Mouse (Mus musculus) lung, adult 2 months (tissue): ENCODE measurements around the gene Gm960. TPM values are rescaled to one million over a fixed set of nuclear protein-coding genes. Genes with fewer than 3 reads are reported as not detected.
A peak's percentile ranks its signal among the peaks of the same experiment; 100 is the strongest.

Source experiments
- DNase-seq: peaks from one replicate; pipeline ENCODE4 v3.0.0; 2022
- H3K4me1 ChIP-seq: fragments of 200-500 bp; 2 replicates; pipeline ENCODE4 v1.6.1; 2011; ENCODE audit warnings: low read length; ENCODE audit not compliant: control insufficient read depth, insufficient read depth
- H3K4me3 ChIP-seq: fragments of 200-500 bp; replicated peaks from 2 replicates; pipeline ENCODE3; 2011; ENCODE audit warnings: low read depth, mild to moderate bottlenecking, control low read depth, low read length; ENCODE audit errors: extremely low read depth
- CTCF ChIP-seq: fragments of 200-500 bp; IDR thresholded peaks from 2 replicates; pipeline ENCODE4 v1.5.1; 2011; ENCODE audit warnings: mild to moderate bottlenecking, low read length, control low read depth; ENCODE audit not compliant: insufficient read depth
- POLR2A ChIP-seq: fragments of 200-500 bp; IDR thresholded peaks from 2 replicates; pipeline ENCODE4 v1.6.1; 2011; ENCODE audit warnings: low read depth, mild to moderate bottlenecking, control low read depth, low read length, borderline replicate concordance; ENCODE audit errors: extremely low read depth
- WGBS: fragments of 180-500 bp; shearing (Covaris S2); methylation state at CpG from one replicate; pipeline ENCODE4 v1.1.7; 2018; 5-methylcytosine and 5-hydroxymethylcytosine counted together
- polyA plus RNA-seq: library from polyadenylated mRNA; depleted of rRNA; stranded (reverse); fragments of >200 nt; gene quantifications from 2 replicates; pipeline ENCODE4 v1.2.3, GENCODE M21; 2012

The Gm960 gene
- polyA plus RNA-seq, 1 experiment, result 0.65 TPM

- no peak for DNase-seq
- WGBS, result 35% methylated on average over 4 of the region's 4 CpGs
- Histone ChIP-seq H3K4me1 (no peaks in the 10 kb centered on the region), H3K4me3 (no peak overlapping the region)
- TF ChIP-seq POLR2A, result no peak
- TF ChIP-seq CTCF, result no peak
Measured at GRCm38 (mm10) chr19:4616546-4616945, 81.9 kb downstream of the Gm960 start.

DNA sequence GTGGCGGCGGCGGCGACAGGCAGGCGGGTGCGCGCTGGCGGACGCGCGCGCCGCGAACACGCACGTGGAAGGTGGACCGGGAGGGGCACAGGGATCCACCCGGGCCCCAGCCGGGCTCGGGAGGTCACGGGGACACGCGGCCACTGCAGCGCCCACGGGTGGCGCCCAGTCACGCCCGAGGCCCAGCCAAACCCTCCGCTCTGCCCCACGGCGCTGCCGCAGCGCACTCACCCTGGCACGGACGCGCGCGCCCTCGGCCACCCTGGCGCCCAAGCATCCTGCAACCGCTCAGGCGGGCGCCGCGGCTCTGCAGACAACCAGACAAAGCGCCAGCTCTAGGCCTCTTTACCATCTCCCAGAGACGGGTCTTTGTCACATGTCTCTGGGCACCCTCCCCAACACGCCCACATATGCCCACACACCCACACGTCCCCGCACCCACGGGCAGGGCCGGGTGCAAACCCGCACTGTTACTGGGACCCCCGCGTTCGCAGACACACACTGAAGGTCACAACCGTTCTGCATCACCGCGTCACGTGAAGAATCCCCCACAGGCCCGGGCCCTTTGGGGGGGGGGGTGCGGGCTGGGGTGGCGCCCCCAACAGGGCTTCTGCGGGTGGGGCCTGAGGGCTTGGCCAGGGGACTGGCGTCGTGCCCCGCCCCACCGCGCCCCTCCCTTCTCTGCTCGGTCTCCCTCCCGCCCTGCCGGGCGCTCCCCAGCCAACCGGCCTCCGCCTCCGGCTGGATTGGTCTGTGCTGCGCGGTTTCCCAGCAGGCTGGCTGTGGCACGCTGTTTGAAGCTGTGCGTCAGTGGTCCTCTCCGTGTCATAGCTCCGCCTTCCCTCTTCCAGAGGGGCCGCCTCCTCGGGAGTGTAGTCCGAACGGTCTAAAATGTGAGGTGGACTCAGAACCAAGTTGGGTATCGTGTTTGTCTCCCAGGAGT lies 83.0 kb downstream of the Gm960 start, which contains the start of gene Lrfn4:
Lrfn4 (minus strand) TSS at position 517 of the 943 bp plus-strand sequence.
- Histone ChIP-seq H3K4me3 (peak within 1 kb of the TSS; percentile 72), H3K4me1 (no peaks in the 10 kb centered on the region)
- TF ChIP-seq POLR2A, result peak; percentile 11; the same call in 1 of the 2 replicates
- TF ChIP-seq CTCF, result no peak
- under 1% methylated on average over 85 of the region's 87 CpGs for WGBS
- peak; percentile 77 for DNase-seq

DNA sequence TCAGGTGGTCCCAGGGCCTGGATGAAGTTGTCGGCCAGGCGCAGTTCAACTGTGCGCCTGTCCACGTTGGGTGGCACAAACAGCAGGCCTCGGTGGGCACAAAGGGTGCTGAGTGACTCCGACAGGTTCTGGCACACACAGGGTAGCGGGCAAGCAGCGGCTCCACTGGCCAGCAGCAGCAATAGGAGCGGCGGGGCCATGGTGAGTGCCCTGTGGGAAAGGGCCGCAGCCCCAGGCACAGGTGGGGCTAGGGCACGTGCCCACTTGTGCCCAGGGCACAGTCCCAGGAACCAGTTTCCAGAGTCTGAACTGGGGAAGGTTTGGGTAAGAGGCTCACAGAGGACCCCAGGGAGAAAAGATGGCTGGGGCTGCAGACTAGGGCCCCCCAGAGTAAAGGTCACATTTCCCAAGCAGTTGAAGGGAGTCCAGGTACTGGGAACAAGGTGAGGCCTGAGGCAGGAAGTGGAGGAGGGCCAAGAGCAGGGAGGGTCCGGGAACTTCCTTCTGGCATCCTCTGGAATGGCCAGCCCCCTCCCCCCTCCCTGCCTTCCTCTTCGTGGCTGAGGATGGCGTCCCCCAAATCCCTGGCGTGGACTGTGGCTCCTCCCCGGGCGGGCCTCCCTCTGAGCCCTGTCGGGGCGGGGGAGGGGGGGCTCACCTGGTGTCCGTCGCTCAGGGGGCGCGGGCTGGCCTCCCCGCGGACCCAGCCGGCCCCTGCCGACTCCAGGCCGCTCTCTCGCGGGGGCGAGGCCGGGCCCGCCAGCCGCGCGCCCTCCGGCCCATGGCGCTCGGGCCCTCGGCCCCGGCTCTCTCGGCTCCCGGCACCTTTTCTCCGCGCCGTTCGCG lies 83.9 kb downstream of the Gm960 start:
- 24% methylated on average over 40 of the region's 49 CpGs for WGBS
- peak overlapping the region; percentile 72 for H3K4me3 ChIP-seq
- peak; percentile 42 for DNase-seq
- no peak for TF ChIP-seq POLR2A
- no peak for TF ChIP-seq CTCF
- H3K4me1 ChIP-seq, result no peaks in the 10 kb centered on the region

GRCm38 (mm10) chr19:4613464-4614304 lies 84.8 kb downstream of the Gm960 start:
- peak; percentile 8 for DNase-seq
- 89% methylated on average over 33 of the region's 33 CpGs for WGBS
- Histone ChIP-seq H3K4me3 (no peak overlapping the region), H3K4me1 (no peaks in the 10 kb centered on the region)
- TF ChIP-seq POLR2A (no peak), CTCF (no peak)

GRCm38 (mm10) chr19:4612181-4612961 lies 86.1 kb downstream of the Gm960 start:
- TF ChIP-seq CTCF (no peak), POLR2A (no peak)
- no peaks in the 10 kb centered on the region for H3K4me1 ChIP-seq
- no peak for DNase-seq
- no peak overlapping the region for H3K4me3 ChIP-seq
- 90% methylated on average over 19 of the region's 19 CpGs for WGBS

GRCm38 (mm10) chr19:4610109-4610508 lies 88.4 kb downstream of the Gm960 start:
- TF ChIP-seq POLR2A (no peak), CTCF (no peak)
- H3K4me3 ChIP-seq, result no peak overlapping the region
- no peaks in the 10 kb centered on the region for H3K4me1 ChIP-seq
- no peak for DNase-seq
- 48% methylated on average over 4 of the region's 4 CpGs for WGBS

GRCm38 (mm10) chr19:4608511-4608910 lies 90.0 kb downstream of the Gm960 start:
- TF ChIP-seq CTCF (no peak), POLR2A (no peak)
- WGBS, result 80% methylated on average over 4 of the region's 4 CpGs
- DNase-seq, result no peak

DNA sequence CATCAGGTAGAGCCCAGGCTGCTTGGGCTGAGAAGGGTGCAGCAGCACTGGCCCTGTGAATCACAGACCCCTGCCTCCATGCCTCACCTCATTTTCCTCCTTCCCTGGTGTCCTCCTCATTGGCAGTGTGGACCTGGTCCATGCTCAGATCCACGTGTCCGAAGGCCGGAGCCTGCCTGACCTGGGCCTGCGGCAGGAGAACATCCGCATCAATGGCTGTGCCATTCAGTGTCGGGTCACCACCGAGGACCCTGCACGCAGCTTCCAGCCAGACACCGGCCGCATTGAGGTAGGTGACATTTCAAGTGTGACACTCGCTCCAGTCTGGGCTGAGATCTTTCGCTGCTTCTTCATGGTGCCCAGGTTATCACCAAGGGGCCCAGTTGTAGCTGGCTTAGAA lies 91.1 kb downstream of the Gm960 start:
- no peak for DNase-seq
- WGBS, result 91% methylated on average over 12 of the region's 12 CpGs
- Histone ChIP-seq H3K4me3 (no peak overlapping the region), H3K4me1 (no peaks in the 10 kb centered on the region)
- no peak for TF ChIP-seq CTCF
- no peak for TF ChIP-seq POLR2A

More at GRCm38 (mm10) chr19:4608511-4608910, 90.0 kb downstream of the Gm960 start:
- Histone ChIP-seq H3K4me1 (no peaks in the 10 kb centered on the region), H3K4me3 (no peak overlapping the region)

GRCm38 (mm10) chr19:4605654-4606053 lies 92.8 kb downstream of the Gm960 start:
- DNase-seq, result no peak
- 70% methylated on average over 4 of the region's 4 CpGs for WGBS
- H3K4me3 ChIP-seq, result no peak overlapping the region
- no peaks in the 10 kb centered on the region for H3K4me1 ChIP-seq
- TF ChIP-seq CTCF (no peak), POLR2A (no peak)
